Mouse (Mus musculus) olfactory bulb, adult 2 months (tissue): ENCODE measurements around the gene Pkmyt1.

Experiments
- CTCF ChIP-seq: fragments of 200-500 bp; IDR thresholded peaks from 2 replicates; pipeline ENCODE4 v1.5.1; 2012; ENCODE audit warnings: low read depth, mild to moderate bottlenecking, low read length, moderate library complexity; ENCODE audit not compliant: insufficient read depth
- POLR2A ChIP-seq: fragments of 200-500 bp; IDR thresholded peaks from 2 replicates; pipeline ENCODE4 v1.6.1; 2012; ENCODE audit warnings: mild to moderate bottlenecking, low read depth, low read length, moderate library complexity; ENCODE audit not compliant: insufficient read depth

DNA sequence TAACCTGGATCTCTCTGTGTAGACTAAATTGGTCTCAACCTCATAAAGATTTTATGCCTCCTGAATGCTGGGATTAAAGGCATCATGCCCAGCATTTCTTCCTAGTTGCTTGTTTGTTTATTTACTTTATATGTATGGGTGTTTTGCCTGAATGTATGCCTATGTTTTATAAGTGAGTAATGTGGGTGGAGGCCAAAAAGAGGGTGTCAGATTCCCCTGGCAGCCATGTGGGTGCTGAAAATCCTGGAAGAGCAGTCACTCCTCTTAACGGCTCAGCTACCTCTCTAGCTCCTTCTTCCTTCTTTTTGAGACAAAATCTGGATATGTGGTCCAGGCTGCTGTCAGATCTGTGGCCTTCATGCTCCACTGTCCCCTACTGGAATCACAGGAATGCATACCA lies 4.3 kb downstream of the Pkmyt1 start:
- TF ChIP-seq CTCF = no peak
- TF ChIP-seq POLR2A = no peak
